Mouse (Mus musculus) embryonic facial prominence, embryonic 14.5 days (tissue): ENCODE data around the gene Ip6k1. TPM values are rescaled to one million over a fixed set of nuclear protein-coding genes. Genes with fewer than 3 reads are reported as not detected.

Source experiments
- ATAC-seq: fragments of 200-750 bp; cut with Nextera tagmentation; 2 replicates; pipeline ENCODE4 v1.8.0; 2017; ENCODE audit warnings: low read depth, moderate number of reproducible peaks, moderate TSS enrichment
- DNase-seq: peaks from one replicate; pipeline ENCODE4 v3.0.0-alpha.2; 2015; ENCODE audit warnings: low spot score
- H3K27ac ChIP-seq: fragments of 300-500 bp; sonication (generic); replicated peaks from 2 replicates; pipeline ENCODE4 v1.5.1; 2014; ENCODE audit warnings: low read depth, mild to moderate bottlenecking, low read length, moderate library complexity
- H3K27me3 ChIP-seq: fragments of 300-500 bp; sonication (generic); replicated peaks from 2 replicates; pipeline ENCODE4 v1.6.1; 2014; ENCODE audit warnings: low read length; ENCODE audit not compliant: control insufficient read depth, insufficient read depth
- H3K36me3 ChIP-seq: fragments of 300-500 bp; sonication (generic); 2 replicates; pipeline ENCODE4 v1.6.1; 2014; ENCODE audit warnings: low read length, mixed read lengths; ENCODE audit not compliant: control insufficient read depth, insufficient read depth
- H3K4me1 ChIP-seq: fragments of 300-500 bp; sonication (generic); 2 replicates; pipeline ENCODE4 v1.6.1; 2014; ENCODE audit warnings: antibody characterized with exemption, low read length; ENCODE audit not compliant: control insufficient read depth, insufficient read depth
- H3K4me2 ChIP-seq: fragments of 300-500 bp; sonication (generic); 2 replicates; pipeline ENCODE4 v1.6.1; 2014; ENCODE audit warnings: low read depth, mild to moderate bottlenecking, low read length, moderate library complexity, mixed read lengths
- H3K4me3 ChIP-seq: fragments of 300-500 bp; sonication (generic); 2 replicates; pipeline ENCODE4 v1.5.1; 2014; ENCODE audit warnings: low read depth, mild to moderate bottlenecking, low read length
- H3K9ac ChIP-seq: fragments of 300-500 bp; sonication (generic); 2 replicates; pipeline ENCODE4 v1.6.1; 2014; ENCODE audit warnings: low read depth, mild to moderate bottlenecking, low read length, moderate library complexity, mixed read lengths
- H3K9me3 ChIP-seq: fragments of 300-500 bp; sonication (generic); 2 replicates; pipeline ENCODE4 v1.6.1; 2016; ENCODE audit warnings: low read length; ENCODE audit not compliant: control insufficient read depth
- WGBS: fragments of 180-500 bp; shearing (Covaris S2); extraction: QIAGEN DNeasy Blood & Tissue Kit; methylation state at CpG from one replicate; pipeline ENCODE4 v1.1.7; 2014; 5-methylcytosine and 5-hydroxymethylcytosine counted together
- polyA plus RNA-seq: library from polyadenylated mRNA; unstranded; fragments of >200 nt; fragmentation: Nextera tagmentation; extraction: Ambion mirVana; gene quantifications from 2 replicates; pipeline ENCODE4 v1.2.1, GENCODE M21; 2014

The Ip6k1 gene
- polyA plus RNA-seq, 1 experiment from 2014 or later = 29.0 TPM

DNA sequence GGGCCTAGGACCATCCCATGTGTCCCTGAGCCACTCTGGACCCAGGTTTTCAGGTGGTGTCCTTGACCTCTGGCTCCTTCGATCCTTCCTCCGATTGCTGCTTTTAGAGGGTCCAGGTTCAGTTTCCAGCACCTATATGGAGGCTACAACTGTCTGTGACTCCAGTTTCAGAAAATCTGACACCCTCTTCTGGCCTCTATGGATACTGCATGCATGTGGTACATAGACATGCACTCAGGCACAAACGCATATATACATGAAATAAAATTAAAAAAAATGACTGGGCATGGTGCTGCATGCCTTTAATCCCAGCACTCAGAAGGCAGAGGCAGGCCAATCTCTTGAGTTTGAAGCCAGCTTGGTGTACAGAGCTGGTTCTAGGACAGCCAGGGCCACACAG, 25.6 kb downstream of the Ip6k1 start:
- 90% methylated on average over 3 of the region's 3 CpGs for WGBS
- Histone ChIP-seq H3K27ac (no peak overlapping the region), H3K4me3 (no peak overlapping the region), H3K4me1 (no peaks in the 10 kb centered on the region), H3K9ac (no peak overlapping the region), H3K27me3 (no peaks in the 10 kb centered on the region), H3K9me3 (no peaks in the 10 kb centered on the region), H3K36me3 (peaks cover 78% of the 10 kb centered on the region), H3K4me2 (no peak overlapping the region)
- no peak for DNase-seq
- ATAC-seq = no peak

DNA sequence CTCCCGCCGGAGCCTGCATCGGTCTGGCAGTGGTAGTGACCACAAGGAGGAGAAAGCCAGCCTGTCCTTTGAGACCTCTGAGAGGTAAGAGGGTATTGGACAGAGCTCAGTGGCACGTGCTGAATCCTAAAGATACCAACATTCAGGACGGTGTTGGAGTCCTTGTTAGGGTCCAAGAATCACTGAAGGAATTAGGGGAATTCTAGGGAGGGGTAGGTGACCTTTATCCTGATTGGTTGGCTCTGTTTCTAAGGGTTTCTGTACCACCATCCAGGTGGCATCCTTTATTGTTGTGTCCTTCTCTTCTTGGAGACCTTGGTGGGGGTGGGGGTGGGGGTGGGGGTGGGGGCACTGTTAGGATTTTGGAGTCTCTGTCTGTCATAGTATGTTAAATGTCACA, 29.8 kb downstream of the Ip6k1 start:
- DNase-seq = no peak
- H3K36me3 ChIP-seq = peaks cover 67% of the 10 kb centered on the region
- ATAC-seq = no peak
- H3K4me3 ChIP-seq = no peak overlapping the region
- H3K27me3 ChIP-seq = no peaks in the 10 kb centered on the region
- 90% methylated on average over 5 of the region's 5 CpGs for whole genome bisulfite sequencing
- H3K4me2 ChIP-seq = no peak overlapping the region
- H3K27ac ChIP-seq = no peak overlapping the region
- no peaks in the 10 kb centered on the region for H3K4me1 ChIP-seq
- no peaks in the 10 kb centered on the region for H3K9me3 ChIP-seq
- no peak overlapping the region for H3K9ac ChIP-seq

DNA sequence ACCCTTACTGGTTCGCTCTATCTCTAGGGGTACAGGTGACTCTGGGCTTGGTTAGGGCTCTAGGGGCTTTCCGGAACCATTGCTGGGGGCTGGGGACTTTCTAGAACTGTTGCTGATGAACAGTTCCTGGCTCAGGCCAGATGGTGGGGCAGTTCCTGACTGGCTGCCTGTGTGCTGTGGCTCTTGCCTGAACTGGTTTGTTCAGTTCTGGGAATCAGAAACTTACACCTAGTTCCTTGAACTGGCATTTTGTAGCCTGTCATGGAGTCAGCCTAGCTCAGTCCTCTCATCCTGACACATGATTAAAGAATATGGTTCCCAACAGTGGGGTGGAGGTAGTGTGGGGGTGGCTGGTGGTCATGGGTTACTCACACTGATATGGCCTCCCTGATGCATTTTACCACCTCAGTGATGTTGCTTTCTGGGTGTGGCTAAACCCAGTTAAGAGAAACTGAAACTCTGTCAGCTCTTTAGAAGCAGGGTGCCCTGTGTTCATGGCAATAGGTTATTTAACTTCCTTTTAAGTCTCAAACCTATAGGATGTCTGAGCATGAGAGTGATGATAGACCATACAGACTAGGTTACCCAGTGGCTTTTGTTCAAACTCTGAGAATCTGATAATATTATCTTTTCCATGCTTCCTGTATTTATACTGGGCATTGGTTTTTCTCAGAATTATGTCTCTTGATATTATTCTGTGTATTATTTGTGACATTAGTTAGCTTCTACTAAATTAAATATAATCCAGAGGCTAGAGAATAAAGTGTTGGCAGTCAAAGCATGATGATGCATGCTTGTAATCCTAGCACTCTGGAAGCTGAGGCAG, 33.2 kb downstream of the Ip6k1 start:
- no peaks in the 10 kb centered on the region for H3K9me3 ChIP-seq
- no peaks in the 10 kb centered on the region for H3K4me1 ChIP-seq
- DNase-seq (peak; percentile 25), ATAC-seq (peak; percentile 60; the same call in 1 of the 2 replicates)
- no peaks in the 10 kb centered on the region for H3K27me3 ChIP-seq
- no peak overlapping the region for H3K4me3 ChIP-seq
- WGBS = 91% methylated on average over 2 of the region's 2 CpGs
- peaks cover 70% of the 10 kb centered on the region for H3K36me3 ChIP-seq
- H3K4me2 ChIP-seq = no peak overlapping the region
- H3K9ac ChIP-seq = no peak overlapping the region
- no peak overlapping the region for H3K27ac ChIP-seq

- Histone ChIP-seq H3K4me3 (no peak overlapping the region), H3K4me2 (no peak overlapping the region), H3K4me1 (0 out of 2 replicates have a peak, but pooled peaks cover 9% of the 10 kb centered on the region), H3K27me3 (no peaks in the 10 kb centered on the region), H3K36me3 (peaks cover 64% of the 10 kb centered on the region), H3K9me3 (no peaks in the 10 kb centered on the region), H3K27ac (no peak overlapping the region), H3K9ac (no peak overlapping the region)
- DNase-seq (no peak), ATAC-seq (no peak)
- 92% methylated on average over 8 of the region's 8 CpGs for WGBS
Observed at GRCm38 (mm10) chr9:108044751-108045492, 42.6 kb downstream of the Ip6k1 start.

DNA sequence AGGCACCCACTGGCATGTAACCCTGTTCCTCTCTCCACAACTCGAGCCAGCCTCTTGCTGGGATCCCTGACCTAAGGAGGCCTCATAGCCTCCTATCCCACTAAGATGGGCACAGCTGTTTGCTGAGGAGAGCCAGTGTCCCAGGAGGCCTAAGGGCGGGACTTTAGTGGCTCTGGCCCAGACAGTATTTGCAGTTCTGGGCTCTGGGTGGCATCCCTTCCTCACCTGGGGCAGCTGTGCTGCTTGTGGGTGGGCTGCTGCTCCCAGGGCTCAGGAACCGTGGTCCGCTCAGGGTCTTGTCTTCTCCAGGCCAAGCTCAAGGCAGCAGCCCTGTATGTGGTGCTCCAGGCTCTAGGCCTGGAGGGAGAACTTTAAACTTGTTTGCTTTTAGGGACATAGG, 44.3 kb downstream of the Ip6k1 start:
- Histone ChIP-seq H3K36me3 (peaks cover 66% of the 10 kb centered on the region), H3K27ac (no peak overlapping the region), H3K9me3 (no peaks in the 10 kb centered on the region), H3K4me2 (no peak overlapping the region), H3K27me3 (no peaks in the 10 kb centered on the region), H3K4me1 (0 out of 2 replicates have a peak, but pooled peaks cover 11% of the 10 kb centered on the region), H3K9ac (no peak overlapping the region), H3K4me3 (no peak overlapping the region)
- ATAC-seq (no peak), DNase-seq (no peak)
- WGBS = 88% methylated on average over 4 of the region's 4 CpGs

GRCm38 (mm10) chr9:108047601-108048565, 45.6 kb downstream of the Ip6k1 start:
- Histone ChIP-seq H3K36me3 (peaks cover 61% of the 10 kb centered on the region), H3K9me3 (no peaks in the 10 kb centered on the region), H3K27ac (peak overlapping the region; percentile 85), H3K27me3 (no peaks in the 10 kb centered on the region), H3K4me3 (peak overlapping the region; percentile 80), H3K9ac (peak overlapping the region; percentile 62), H3K4me1 (0 out of 2 replicates have a peak, but pooled peaks cover 11% of the 10 kb centered on the region), H3K4me2 (peak overlapping the region; percentile 66)
- no peak for DNase-seq
- WGBS = 41% methylated on average over 17 of the region's 17 CpGs
- no peak for ATAC-seq

DNA sequence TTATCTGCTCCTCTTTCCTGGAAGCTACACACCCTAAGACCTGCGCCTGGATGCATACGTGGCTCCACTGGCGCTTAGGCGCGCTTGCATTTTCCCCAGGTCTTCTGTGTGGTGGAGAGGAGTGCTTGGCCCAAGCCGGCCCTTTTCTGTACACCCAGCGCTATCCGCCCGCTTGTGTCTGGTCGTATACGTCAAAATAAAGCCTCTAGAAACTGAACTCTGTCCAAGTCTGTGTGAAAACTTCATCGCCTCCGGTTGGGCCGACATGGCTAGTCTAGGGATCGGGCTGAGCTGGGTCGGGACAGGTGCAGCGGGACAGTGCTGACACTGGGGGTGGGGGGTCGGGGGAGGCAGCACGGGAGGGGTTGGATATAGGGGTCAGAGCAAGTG, 46.3 kb downstream of the Ip6k1 start:
- H3K9ac ChIP-seq = peak overlapping the region; percentile 62
- peaks cover 59% of the 10 kb centered on the region for H3K36me3 ChIP-seq
- H3K4me3 ChIP-seq = peak overlapping the region; percentile 80
- H3K4me2 ChIP-seq = peak overlapping the region; percentile 66
- peak overlapping the region; percentile 85 for H3K27ac ChIP-seq
- H3K27me3 ChIP-seq = no peaks in the 10 kb centered on the region
- 0 out of 2 replicates have a peak, but pooled peaks cover 11% of the 10 kb centered on the region for H3K4me1 ChIP-seq
- DNase-seq (peak; percentile 36), ATAC-seq (peak; percentile 34)
- no peaks in the 10 kb centered on the region for H3K9me3 ChIP-seq
- under 1% methylated on average over 19 of the region's 19 CpGs for WGBS

DNA sequence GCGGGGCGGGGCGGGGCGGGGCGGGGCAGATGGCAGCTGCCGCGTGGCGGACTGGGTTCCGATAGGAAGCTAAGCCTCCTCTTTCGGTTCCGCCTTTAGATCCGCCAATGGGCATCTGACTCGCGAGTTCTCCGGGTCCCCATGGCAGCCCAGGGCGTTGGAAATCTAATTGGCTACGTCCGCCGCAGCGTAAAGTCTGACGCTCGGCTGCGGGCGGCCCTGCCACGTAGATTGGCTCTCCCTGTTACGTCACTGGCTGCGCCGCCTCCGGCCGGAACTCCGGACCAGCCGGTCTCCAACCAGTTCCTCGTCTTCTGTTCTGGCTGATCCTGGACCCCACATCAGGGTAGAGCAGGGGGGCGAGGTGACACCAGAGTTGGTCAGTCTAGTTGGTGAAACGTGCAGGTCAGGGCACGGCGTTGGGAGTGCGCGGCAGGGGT, 46.7 kb downstream of the Ip6k1 start, which contains the start of gene Gmppb:
Gmppb (plus strand) TSS at position 227 of the 440 bp plus-strand sequence.
- peak within 1 kb of the TSS; percentile 80 for H3K4me3 ChIP-seq
- no peaks in the 10 kb centered on the region for H3K27me3 ChIP-seq
- peak within 1 kb of the TSS; percentile 86 for H3K27ac ChIP-seq
- ATAC-seq (peak; percentile 94), DNase-seq (peak; percentile 99)
- H3K9ac ChIP-seq = peak within 1 kb of the TSS; percentile 89
- peaks cover 61% of the 10 kb centered on the region for H3K36me3 ChIP-seq
- no peaks in the 10 kb centered on the region for H3K9me3 ChIP-seq
- whole genome bisulfite sequencing = 0% methylated on average over 17 of the region's 39 CpGs
- peak within 1 kb of the TSS; percentile 66 for H3K4me2 ChIP-seq
- 0 out of 2 replicates have a peak, but pooled peaks cover 11% of the 10 kb centered on the region for H3K4me1 ChIP-seq
